ENCODE assay signal across 8 mouse cellular contexts in genomic region chr14:13917630-13918029, GRCm38 (mm10). TPM values are rescaled to one million over a fixed set of nuclear protein-coding genes. Genes with fewer than 3 reads are reported as not detected.
DNase-seq lines count a peak whose midpoint lies in the region; ATAC-seq and TF ChIP-seq lines count a peak whose summit lies in the region.

No protein-coding gene starts in this region.

- H3K9ac ChIP-seq in limb, embryonic 11.5 days (ENCODE audit: low read length), result no peak overlapping the region
- H3K9ac ChIP-seq in neural tube, embryonic 13.5 days, result no peak overlapping the region

- H3K4me1 ChIP-seq in G1E (ENCODE audit: insufficient read depth, low read depth, low read length), result no peaks in the 10 kb centered on the region
- no peaks in the 10 kb centered on the region for H3K4me1 ChIP-seq in limb, embryonic 11.5 days (ENCODE audit: control insufficient read depth, insufficient read depth, low read length)
- H3K4me1 ChIP-seq in neural tube, embryonic 13.5 days (replicated peaks), result no peaks in the 10 kb centered on the region

- no peak overlapping the region for H3K4me2 ChIP-seq in limb, embryonic 11.5 days (ENCODE audit: low read depth, severe bottlenecking)
- H3K4me2 ChIP-seq in neural tube, embryonic 13.5 days, result no peak overlapping the region

- no peaks in the 10 kb centered on the region for H3K9me3 ChIP-seq in G1E (replicated peaks)
- no peaks in the 10 kb centered on the region for H3K9me3 ChIP-seq in limb, embryonic 11.5 days (ENCODE audit: control insufficient read depth, low read length)
- H3K9me3 ChIP-seq in neural tube, embryonic 13.5 days, result no peaks in the 10 kb centered on the region

- H3K79me3 ChIP-seq in C2C12 (ENCODE audit: low read depth), result no peaks in the 10 kb centered on the region

- H3K79me2 ChIP-seq in C2C12 (ENCODE audit: control insufficient read depth, insufficient read depth), result no peaks in the 10 kb centered on the region

- peak; percentile 23 for TF ChIP-seq CTCF in C2C12 (IDR thresholded peaks at IDR 0.05; ENCODE audit: control insufficient read depth, insufficient read depth, insufficient read length)
- TF ChIP-seq CTCF in G1E (IDR thresholded peaks at IDR 0.05; ENCODE audit: low read depth, low read length), result 0 out of 2 replicates have a peak, but pooled peaks have one; percentile 11

- no peak for ATAC-seq in G1E (ENCODE audit: extremely low read depth, insufficient number of reproducible peaks, low FRiP score, poor library complexity, severe bottlenecking)
- ATAC-seq in frontal cortex, adult (ENCODE audit: low TSS enrichment), result peak; percentile 93
- ATAC-seq in limb, embryonic 11.5 days (ENCODE audit: insufficient number of reproducible peaks, low FRiP score, low TSS enrichment, low read depth), result peak; percentile 54; the same call in 1 of the 2 replicates
- ATAC-seq in neural tube, embryonic 13.5 days (ENCODE audit: low read depth), result peak; percentile 67

- H3K27me3 ChIP-seq in C2C12 (ENCODE audit: control insufficient read depth, insufficient read depth, insufficient read length) (no peaks in the 10 kb centered on the region), G1E (ENCODE audit: insufficient read depth, low read length) (no peaks in the 10 kb centered on the region)
- no peaks in the 10 kb centered on the region for H3K27me3 ChIP-seq in limb, embryonic 11.5 days (ENCODE audit: control insufficient read depth, insufficient read depth, low read length)
- no peaks in the 10 kb centered on the region for H3K27me3 ChIP-seq in neural tube, embryonic 13.5 days

- WGBS in limb, embryonic 11.5 days, result 32% methylated on average over 3 of the region's 3 CpGs
- WGBS in neural tube, embryonic 13.5 days, result 34% methylated on average over 3 of the region's 3 CpGs

- H3ac ChIP-seq in C2C12 (ENCODE audit: control insufficient read depth, insufficient read length, low read depth), result no peak overlapping the region

- no peaks in the 10 kb centered on the region for H3K36me3 ChIP-seq in C2C12 (ENCODE audit: control insufficient read depth, insufficient read depth)
- H3K36me3 ChIP-seq in G1E (replicated peaks), result no peaks in the 10 kb centered on the region
- no peaks in the 10 kb centered on the region for H3K36me3 ChIP-seq in limb, embryonic 11.5 days (ENCODE audit: control insufficient read depth, insufficient read depth, low read length)
- H3K36me3 ChIP-seq in neural tube, embryonic 13.5 days, result no peaks in the 10 kb centered on the region

- no peak overlapping the region for H3K27ac ChIP-seq in limb, embryonic 11.5 days (replicated peaks; ENCODE audit: low read depth, low read length)
- no peak overlapping the region for H3K27ac ChIP-seq in neural tube, embryonic 13.5 days (replicated peaks)

- H3K4me3 ChIP-seq in C2C12 (ENCODE audit: insufficient read depth, poor library complexity, severe bottlenecking) (no peak overlapping the region), G1E (ENCODE audit: low read depth, low read length) (no peak overlapping the region)
- H3K4me3 ChIP-seq in limb, embryonic 11.5 days (ENCODE audit: low read depth, low read length), result no peak overlapping the region
- H3K4me3 ChIP-seq in neural tube, embryonic 13.5 days, result no peak overlapping the region

- DNase-seq in G1E (ENCODE audit: low spot score), result no peak
- peak; percentile 58 to 63 for DNase-seq in cerebellum, adult 18-20 months
- DNase-seq in kidney, adult 9 months, result peak; percentile 71
- DNase-seq in limb, embryonic 11.5 days (ENCODE audit: low spot score), result peak; percentile 81
- peak; percentile 55 for DNase-seq in yolk sac, embryonic 10.5 days (ENCODE audit: low spot score)

TF ChIP-seq in C2C12, 6 proteins besides CTCF, POLR2A, EP300 and RAD21:
- TF ChIP-seq FOSL1 (IDR thresholded peaks at IDR 0.05; ENCODE audit: insufficient read depth, low read length, poor library complexity, severe bottlenecking) (no peak), MYOD1 (IDR thresholded peaks at IDR 0.05; ENCODE audit: control insufficient read depth, insufficient read length, low read depth) (no peak), USF1 (IDR thresholded peaks at IDR 0.05; ENCODE audit: low read depth) (no peak), MAX (IDR thresholded peaks at IDR 0.05) (no peak), CEBPB (IDR thresholded peaks at IDR 0.05; ENCODE audit: low read depth) (no peak)

RNA-seq across cellular contexts. Expression of gene Gm281, which starts 3.4 kb away (rescaled TPM):
- polyA plus RNA-seq in C2C12 (2012; fragmentation: generic; extraction: Trizol) (not detected), G1E (2012) (not detected in 2 replicates)
- total RNA-seq in G1E (2014; fragmentation: Nextera tagmentation) (not detected in 2 replicates), G1E (2017) (not detected in 2 replicates)
- 0.06 TPM in 1 of 2 replicates, not detected in the other for polyA plus RNA-seq in limb, embryonic 11.5 days (2014; fragmentation: Nextera tagmentation; extraction: Ambion mirVana)
- polyA plus RNA-seq in neural tube, embryonic 13.5 days (2015; fragmentation: Nextera tagmentation; extraction: Ambion mirVana), result not detected in 2 replicates

RNA-seq across cellular contexts. Expression of gene Atxn7, which starts 43.6 kb away (rescaled TPM):
- polyA plus RNA-seq in C2C12 (2012; fragmentation: generic; extraction: Trizol) (1.9 TPM), G1E (2012) (11.0 and 11.4 TPM in 2 replicates)
- total RNA-seq in G1E (2014; fragmentation: Nextera tagmentation) (16.5 and 26.2 TPM in 2 replicates), G1E (2017) (12.5 and 14.8 TPM in 2 replicates)
- 4.6 and 4.7 TPM in 2 replicates for polyA plus RNA-seq in limb, embryonic 11.5 days (2014; fragmentation: Nextera tagmentation; extraction: Ambion mirVana)
- polyA plus RNA-seq in neural tube, embryonic 13.5 days (2015; fragmentation: Nextera tagmentation; extraction: Ambion mirVana), result 2.8 and 4.4 TPM in 2 replicates

RNA-seq across cellular contexts. Expression of gene Thoc7, which starts 44.0 kb away (rescaled TPM):
- polyA plus RNA-seq in C2C12 (2012; fragmentation: generic; extraction: Trizol) (63.8 TPM), G1E (2012) (21.1 and 21.4 TPM in 2 replicates)
- total RNA-seq in G1E (2014; fragmentation: Nextera tagmentation) (109 and 115 TPM in 2 replicates), G1E (2017) (228 and 232 TPM in 2 replicates)
- 260 and 265 TPM in 2 replicates for polyA plus RNA-seq in limb, embryonic 11.5 days (2014; fragmentation: Nextera tagmentation; extraction: Ambion mirVana)
- 205 and 227 TPM in 2 replicates for polyA plus RNA-seq in neural tube, embryonic 13.5 days (2015; fragmentation: Nextera tagmentation; extraction: Ambion mirVana)
